Mouse (Mus musculus) liver, adult 10 weeks (tissue): ENCODE measurements around the gene Olfr1181. TPM values are rescaled to one million over a fixed set of nuclear protein-coding genes. Genes with fewer than 3 reads are reported as not detected.

Experiments
- polyA plus RNA-seq: library from polyadenylated mRNA; stranded (reverse); fragments of 350-450 nt; fragmentation: Illumina TruSeq; extraction: RNeasy Lipid Tissue Mini Kit (QIAGEN cat#74804); gene quantifications from one replicate; pipeline ENCODE4 v1.2.3, GENCODE M21; 2014; ENCODE audit warnings: low read depth, low replicate concordance

Gene Olfr1181
- not detected for polyA plus RNA-seq

DNA sequence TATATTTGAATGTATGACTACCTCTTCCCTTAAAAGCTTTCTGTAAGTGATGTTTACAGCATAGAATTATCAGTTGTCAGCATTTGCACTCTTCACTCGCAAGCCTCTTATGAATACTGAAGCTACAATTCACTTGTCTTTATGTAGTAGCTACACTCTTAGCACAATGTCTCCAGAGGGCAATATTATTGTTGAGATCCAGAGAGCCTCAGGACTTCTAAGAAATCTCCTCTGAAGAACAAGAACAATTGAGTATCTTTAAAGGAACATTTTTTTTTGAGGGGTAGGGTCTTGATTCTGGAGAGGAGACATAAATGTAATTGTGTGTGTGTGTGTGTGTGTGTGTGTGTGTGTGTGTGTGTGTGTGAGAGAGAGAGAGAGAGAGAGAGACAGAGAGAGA, at the start of gene Olfr1181:
TSS of gene Olfr1181 (minus strand) at position 101 of the 400 bp plus-strand sequence.

DNA sequence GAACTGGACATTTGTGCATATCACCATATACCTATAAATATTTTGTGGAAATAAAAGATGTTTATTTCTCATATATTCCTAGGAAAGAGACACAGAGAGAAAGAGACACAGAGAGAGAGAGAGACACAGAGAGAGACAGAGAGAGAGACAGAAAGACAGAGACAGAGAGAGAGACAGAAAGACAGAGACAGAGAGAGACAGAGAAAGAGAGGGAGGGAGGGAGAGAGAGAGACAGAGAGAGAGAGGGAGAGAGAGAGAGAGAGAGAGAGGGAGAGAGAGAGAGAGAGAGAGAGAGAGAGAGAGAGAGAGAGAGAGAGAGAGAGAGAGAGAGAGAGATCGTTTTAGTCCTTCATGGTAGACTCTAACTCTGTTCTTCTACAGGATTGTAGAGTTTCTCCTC, 28.6 kb upstream of the Olfr1181 start, which contains the start of gene Olfr1183:
TSS of gene Olfr1183 (plus strand) at position 301 of the 400 bp plus-strand sequence.

DNA sequence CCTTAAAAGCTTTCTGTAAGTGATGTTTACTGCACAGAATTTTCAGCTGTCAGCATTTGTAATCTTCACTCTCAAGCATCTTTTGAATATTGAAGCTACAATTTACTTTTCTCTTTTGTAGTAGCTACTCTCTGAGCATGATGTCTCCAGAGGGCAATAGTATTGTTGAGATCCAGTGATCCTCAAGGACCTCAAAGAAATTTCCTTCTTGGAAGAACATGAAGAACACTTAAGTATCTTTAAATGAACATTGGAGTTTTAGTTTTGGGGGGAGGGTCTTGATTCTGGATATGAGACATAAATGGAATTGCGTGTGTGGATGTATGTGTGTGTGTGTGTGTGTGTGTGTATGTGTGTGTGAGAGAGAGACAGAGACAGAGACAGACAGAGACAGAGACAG, 23.1 kb upstream of the Olfr1181 start, which contains the start of gene Gm13757:
TSS of gene Gm13757 (minus strand) at position 101 of the 400 bp plus-strand sequence.

DNA sequence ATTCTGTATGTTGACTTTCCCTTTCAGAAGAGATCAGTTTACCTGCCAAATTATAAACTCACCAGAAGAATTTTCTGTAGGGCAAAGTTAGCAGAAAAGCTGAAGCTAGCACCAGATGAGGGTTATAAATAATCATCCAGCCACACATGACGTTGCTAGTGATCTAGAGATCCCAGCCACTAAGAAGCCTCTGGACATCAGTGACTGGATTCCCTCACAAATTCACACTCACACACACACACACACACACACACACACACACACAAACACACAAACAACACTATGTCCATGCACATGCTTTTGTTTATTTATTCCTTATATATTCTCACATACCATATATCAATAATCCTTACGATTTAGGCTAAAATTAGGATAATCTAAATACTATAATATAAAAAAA, 6.9 kb downstream of the Olfr1181 start, which contains the start of gene Olfr1180:
TSS of gene Olfr1180 (minus strand) at position 101 of the 400 bp plus-strand sequence.

DNA sequence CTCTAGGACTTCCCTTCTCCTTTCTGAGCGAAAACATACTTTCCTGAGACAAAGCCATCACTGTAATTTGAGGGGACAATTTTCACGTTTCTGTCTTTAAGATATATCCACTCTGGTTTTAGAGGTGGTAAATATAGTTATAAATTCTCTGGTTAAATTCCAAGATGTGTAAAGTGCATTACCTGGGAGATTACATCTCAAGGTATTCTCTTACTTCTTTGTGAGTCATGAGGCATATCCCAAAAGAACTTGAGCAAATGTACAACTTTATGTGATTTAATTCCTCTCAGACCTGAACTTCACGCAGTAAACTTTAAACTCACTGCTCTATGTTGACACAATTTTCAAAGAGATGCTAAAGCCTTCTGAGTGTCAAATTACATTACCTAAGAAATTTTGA, 19.6 kb downstream of the Olfr1181 start, which contains the start of gene Olfr1179:
TSS of gene Olfr1179 (minus strand) at position 101 of the 400 bp plus-strand sequence.

DNA sequence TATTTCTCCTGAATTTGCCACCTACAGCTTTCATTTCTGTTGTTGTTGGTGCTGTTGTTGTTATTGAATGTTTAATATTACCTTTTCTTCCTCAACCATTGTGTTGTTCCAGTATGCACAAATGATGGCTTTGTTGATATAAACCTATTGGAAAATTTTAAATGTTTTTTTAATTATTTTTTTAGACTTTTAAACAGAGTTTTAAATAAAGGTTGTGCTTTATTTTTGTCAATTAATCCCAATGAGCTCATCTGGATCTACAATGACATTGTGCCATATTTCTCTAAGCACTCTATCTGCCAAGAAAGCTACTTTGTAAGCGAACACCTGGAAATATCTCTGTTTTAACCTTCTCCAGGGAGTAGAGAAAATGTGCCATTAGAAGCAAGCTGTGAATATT, 39.2 kb downstream of the Olfr1181 start, which contains the start of gene Olfr1178:
TSS of gene Olfr1178 (plus strand) at position 301 of the 400 bp plus-strand sequence.

Other genes with a start within 250 kb of the Olfr1181 start
- gene Olfr1168, start 244.3 kb downstream of the Olfr1181 start, polyA plus RNA-seq: not detected
- gene Olfr1170, start 197.8 kb downstream of the Olfr1181 start, polyA plus RNA-seq: not detected
- not detected for gene Olfr1173, start 146.3 kb downstream of the Olfr1181 start, polyA plus RNA-seq
- not detected for gene Olfr1174-ps, start 111.0 kb downstream of the Olfr1181 start, polyA plus RNA-seq
- gene Olfr1175-ps, start 99.0 kb downstream of the Olfr1181 start, polyA plus RNA-seq: not detected
- not detected for gene Olfr1176, start 89.5 kb downstream of the Olfr1181 start, polyA plus RNA-seq
- gene Olfr1177-ps, start 79.7 kb downstream of the Olfr1181 start, polyA plus RNA-seq: not detected
- not detected for gene Olfr1178, start 39.1 kb downstream of the Olfr1181 start, polyA plus RNA-seq
- gene Olfr1179, start 19.7 kb downstream of the Olfr1181 start, polyA plus RNA-seq: not detected
- not detected for gene Olfr1180, start 7.0 kb downstream of the Olfr1181 start, polyA plus RNA-seq
- gene Gm13757, start 23.0 kb upstream of the Olfr1181 start, polyA plus RNA-seq: not detected
- not detected for gene Olfr1183, start 28.7 kb upstream of the Olfr1181 start, polyA plus RNA-seq
- gene Olfr1184, start 57.4 kb upstream of the Olfr1181 start, polyA plus RNA-seq: not detected
- not detected for gene Olfr1185-ps1, start 67.1 kb upstream of the Olfr1181 start, polyA plus RNA-seq
- gene Olfr1186, start 92.4 kb upstream of the Olfr1181 start, polyA plus RNA-seq: not detected
- gene Olfr1188, start 130.8 kb upstream of the Olfr1181 start, polyA plus RNA-seq: not detected
- gene Olfr1189, start 160.3 kb upstream of the Olfr1181 start, polyA plus RNA-seq: not detected
- not detected for gene Olfr1191-ps1, start 214.4 kb upstream of the Olfr1181 start, polyA plus RNA-seq
- not detected for gene Olfr1192-ps1, start 222.3 kb upstream of the Olfr1181 start, polyA plus RNA-seq
- not detected for gene Olfr1193, start 249.5 kb upstream of the Olfr1181 start, polyA plus RNA-seq